In the genomic region with DNA sequence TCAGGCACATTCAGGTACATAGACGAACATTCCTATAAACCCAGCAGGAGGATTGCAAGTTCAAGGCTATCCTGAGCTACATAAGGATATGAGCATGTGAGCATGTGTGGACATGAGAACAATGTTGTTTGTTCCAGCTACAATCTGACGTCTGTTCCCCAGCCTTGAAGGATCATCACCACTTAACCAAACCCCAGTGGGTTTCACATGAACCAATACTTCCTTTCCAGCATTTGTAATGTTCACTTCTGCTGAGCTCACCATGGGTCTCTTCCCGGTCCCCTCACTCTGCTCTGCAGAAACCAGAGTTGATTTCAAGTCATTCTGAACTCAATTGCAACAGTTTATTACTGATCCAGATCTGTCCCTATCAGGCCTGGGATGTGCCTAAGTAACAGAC, we compare ENCODE assay signal across 38 mouse cellular contexts. TPM values are rescaled to one million over a fixed set of nuclear protein-coding genes. Genes with fewer than 3 reads are reported as not detected.
"Had no signal": no experiment of that assay in that cellular context is flagged by ENCODE, and none has a peak within 500 bp of the region (broad histone marks: within the 10 kb centered on the region; RNA-seq: fewer than 3 reads in every experiment).

No protein-coding gene starts in this region.

- H3K36me3 ChIP-seq: heart, embryonic 10.5 days; heart, embryonic 12.5 days; hindbrain, embryonic 10.5 days; hindbrain, embryonic 12.5 days; intestine, embryonic 15.5 days; limb, embryonic 13.5 days; limb, embryonic 15.5 days; liver, embryonic 12.5 days had no signal

- H3K9me3 ChIP-seq: heart, embryonic 10.5 days; heart, embryonic 12.5 days; hindbrain, embryonic 10.5 days; hindbrain, embryonic 12.5 days; intestine, embryonic 15.5 days; limb, embryonic 13.5 days; limb, embryonic 15.5 days; liver, embryonic 12.5 days had no signal

- DNase-seq: gastrocnemius, postnatal 14 days; gastrocnemius, postnatal 36 days; heart, adult 18-20 months; heart, postnatal 10 days; heart, postnatal 36 days; kidney, adult 18-20 months; kidney, adult 8-10 months; kidney, postnatal 10 days; kidney, postnatal 25 days; kidney, postnatal 4 days; left cerebral cortex, postnatal 4 days had no signal

- H3K4me1 ChIP-seq: heart, embryonic 10.5 days; heart, embryonic 12.5 days; hindbrain, embryonic 12.5 days; limb, embryonic 15.5 days had no signal

- ATAC-seq: hindbrain, embryonic 16.5 days; inflammation-experienced regulatory T-cells, adult 6 months; intestine, embryonic 15.5 days; intestine, postnatal 0 days; liver, embryonic 12.5 days had no signal

- H3K27me3 ChIP-seq: hindbrain, embryonic 12.5 days; intestine, embryonic 15.5 days; limb, embryonic 13.5 days; limb, embryonic 15.5 days had no signal

- H3K4me3 ChIP-seq: heart, embryonic 10.5 days; heart, embryonic 12.5 days; hindbrain, embryonic 10.5 days; hindbrain, embryonic 12.5 days; intestine, embryonic 15.5 days; layer of hippocampus, adult 2 months; left cerebral cortex, adult 2 months; limb, embryonic 13.5 days; limb, embryonic 15.5 days; liver, embryonic 12.5 days had no signal

- H3K27ac ChIP-seq: heart, embryonic 10.5 days; hindbrain, embryonic 10.5 days; hindbrain, embryonic 12.5 days; hindbrain, embryonic 14.5 days; intestine, embryonic 15.5 days; layer of hippocampus, adult 2 months; left cerebral cortex, adult 2 months; limb, embryonic 13.5 days; limb, embryonic 15.5 days; liver, embryonic 12.5 days had no signal

RNA-seq across cellular contexts. Expression of a gene that starts 7.9 kb away (rescaled TPM):
- total RNA-seq: gastrocnemius, adult 8-10 months; gastrocnemius, postnatal 14 days; gastrocnemius, postnatal 36 days; heart, adult 18-20 months; heart, adult 8-10 months; heart, postnatal 10 days; heart, postnatal 36 days; layer of hippocampus, adult 2 months; layer of hippocampus, postnatal 10 days; layer of hippocampus, postnatal 25 days; left cerebral cortex, adult 2 months; left cerebral cortex, postnatal 10 days; left cerebral cortex, postnatal 25 days; left cerebral cortex, postnatal 4 days; liver, adult 2 months had no signal
- polyA plus RNA-seq: gonadal fat pad, adult 2 months; heart, embryonic 10.5 days; heart, embryonic 12.5 days; heart, embryonic 14.5 days; heart, embryonic 16.5 days; hindbrain, embryonic 10.5 days; hindbrain, embryonic 12.5 days; hindbrain, embryonic 14.5 days; hindbrain, embryonic 16.5 days; inflammation-experienced regulatory T-cells, adult 6 months; intestine, embryonic 15.5 days; intestine, postnatal 0 days; kidney, embryonic 14.5 days; kidney, embryonic 16.5 days; limb, embryonic 11.5 days; limb, embryonic 13.5 days; limb, embryonic 15.5 days; liver, embryonic 12.5 days had no signal
